Mouse (Mus musculus): ENCODE measurements around the gene Gpr87. TPM values are rescaled to one million over a fixed set of nuclear protein-coding genes. Genes with fewer than 3 reads are reported as not detected.
"Not testable (repeated sequence)": the region's sequence is repeated elsewhere in the genome, so short reads cannot be mapped to it uniquely, and the experiment has no call there.

The Gpr87 gene
- polyA plus RNA-seq, 1 experiment from 2014 or later: 0.31 TPM

- no peaks in the 10 kb centered on the region for H3K36me3 ChIP-seq (replicated peaks)
- no peak for DNase-seq (ENCODE audit: low spot score)
- H3K4me3 ChIP-seq: no peak overlapping the region
- H3K27me3 ChIP-seq (replicated peaks; ENCODE audit: low read depth, poor library complexity, severe bottlenecking): no peaks in the 10 kb centered on the region
- no peak overlapping the region for H3K27ac ChIP-seq (replicated peaks)
- H3K4me1 ChIP-seq: no peaks in the 10 kb centered on the region
- H3K9me3 ChIP-seq: no peaks in the 10 kb centered on the region
These were observed 45.3 kb downstream of the Gpr87 start for GRCm38 (mm10) chr3:59149646-59150045.

GRCm38 (mm10) chr3:59145194-59145593, 49.7 kb downstream of the Gpr87 start:
- H3K36me3 ChIP-seq (replicated peaks): no peaks in the 10 kb centered on the region
- no peak overlapping the region for H3K27ac ChIP-seq (replicated peaks)
- H3K27me3 ChIP-seq (replicated peaks; ENCODE audit: low read depth, poor library complexity, severe bottlenecking): no peaks in the 10 kb centered on the region
- 0 out of 2 replicates have a peak, but pooled peaks cover 3% of the 10 kb centered on the region for H3K4me1 ChIP-seq
- no peak for DNase-seq (ENCODE audit: low spot score)
- WGBS: 73% methylated on average over 5 of the region's 5 CpGs
- H3K9me3 ChIP-seq: no peaks in the 10 kb centered on the region
- H3K4me3 ChIP-seq: no peak overlapping the region

GRCm38 (mm10) chr3:59141507-59142305, 53.2 kb downstream of the Gpr87 start:
- 76% methylated on average over 8 of the region's 8 CpGs for WGBS
- H3K36me3 ChIP-seq (replicated peaks): no peaks in the 10 kb centered on the region
- no peaks in the 10 kb centered on the region for H3K27me3 ChIP-seq (replicated peaks; ENCODE audit: low read depth, poor library complexity, severe bottlenecking)
- H3K4me1 ChIP-seq: 0 out of 2 replicates have a peak, but pooled peaks cover 3% of the 10 kb centered on the region
- no peak for DNase-seq (ENCODE audit: low spot score)
- no peak overlapping the region for H3K27ac ChIP-seq (replicated peaks)
- no peaks in the 10 kb centered on the region for H3K9me3 ChIP-seq
- no peak overlapping the region for H3K4me3 ChIP-seq

GRCm38 (mm10) chr3:59140941-59141340, 54.0 kb downstream of the Gpr87 start:
- not testable (repeated sequence) for H3K27ac ChIP-seq (replicated peaks); H3K9me3 ChIP-seq; H3K4me3 ChIP-seq; DNase-seq (ENCODE audit: low spot score); H3K27me3 ChIP-seq (replicated peaks; ENCODE audit: low read depth, poor library complexity, severe bottlenecking); H3K36me3 ChIP-seq (replicated peaks); H3K4me1 ChIP-seq
- WGBS: 94% methylated on average over 4 of the region's 4 CpGs

GRCm38 (mm10) chr3:59140115-59140514, 54.8 kb downstream of the Gpr87 start:
- Histone ChIP-seq H3K27me3 (replicated peaks; ENCODE audit: low read depth, poor library complexity, severe bottlenecking) (no peaks in the 10 kb centered on the region), H3K36me3 (replicated peaks) (no peaks in the 10 kb centered on the region), H3K4me3 (no peak overlapping the region), H3K9me3 (no peaks in the 10 kb centered on the region), H3K4me1 (0 out of 2 replicates have a peak, but pooled peaks cover 3% of the 10 kb centered on the region), H3K27ac (replicated peaks) (no peak overlapping the region)
- no peak for DNase-seq (ENCODE audit: low spot score)
- 71% methylated on average over 2 of the region's 2 CpGs for WGBS

- DNase-seq (ENCODE audit: low spot score): no peak
- no peaks in the 10 kb centered on the region for H3K27me3 ChIP-seq (replicated peaks; ENCODE audit: low read depth, poor library complexity, severe bottlenecking)
- no peaks in the 10 kb centered on the region for H3K9me3 ChIP-seq
- H3K4me1 ChIP-seq: 0 out of 2 replicates have a peak, but pooled peaks cover 3% of the 10 kb centered on the region
- no peaks in the 10 kb centered on the region for H3K36me3 ChIP-seq (replicated peaks)
- H3K4me3 ChIP-seq: no peak overlapping the region
- no peak overlapping the region for H3K27ac ChIP-seq (replicated peaks)
These were observed 55.3 kb downstream of the Gpr87 start for GRCm38 (mm10) chr3:59139651-59140051.

GRCm38 (mm10) chr3:59138946-59139468, 55.9 kb downstream of the Gpr87 start:
- Histone ChIP-seq H3K36me3 (replicated peaks) (no peaks in the 10 kb centered on the region), H3K9me3 (no peaks in the 10 kb centered on the region), H3K27me3 (replicated peaks; ENCODE audit: low read depth, poor library complexity, severe bottlenecking) (no peaks in the 10 kb centered on the region), H3K27ac (replicated peaks) (no peak overlapping the region), H3K4me3 (no peak overlapping the region), H3K4me1 (0 out of 2 replicates have a peak, but pooled peaks cover 3% of the 10 kb centered on the region)
- DNase-seq (ENCODE audit: low spot score): no peak
- WGBS: 84% methylated on average over 12 of the region's 12 CpGs

- no peaks in the 10 kb centered on the region for H3K9me3 ChIP-seq
- WGBS: 77% methylated on average over 5 of the region's 5 CpGs
- H3K36me3 ChIP-seq (replicated peaks): no peaks in the 10 kb centered on the region
- H3K27me3 ChIP-seq (replicated peaks; ENCODE audit: low read depth, poor library complexity, severe bottlenecking): no peaks in the 10 kb centered on the region
- no peaks in the 10 kb centered on the region for H3K4me1 ChIP-seq
- DNase-seq (ENCODE audit: low spot score): no peak
- no peak overlapping the region for H3K27ac ChIP-seq (replicated peaks)
- H3K4me3 ChIP-seq: no peak overlapping the region
These were observed 58.8 kb downstream of the Gpr87 start for GRCm38 (mm10) chr3:59135911-59136653.

GRCm38 (mm10) chr3:59133189-59133588, 61.7 kb downstream of the Gpr87 start:
- Histone ChIP-seq H3K4me3 (no peak overlapping the region), H3K9me3 (no peaks in the 10 kb centered on the region), H3K27ac (replicated peaks) (no peak overlapping the region), H3K27me3 (replicated peaks; ENCODE audit: low read depth, poor library complexity, severe bottlenecking) (no peaks in the 10 kb centered on the region), H3K36me3 (replicated peaks) (no peaks in the 10 kb centered on the region), H3K4me1 (no peaks in the 10 kb centered on the region)
- 85% methylated on average over 5 of the region's 5 CpGs for WGBS
- no peak for DNase-seq (ENCODE audit: low spot score)

GRCm38 (mm10) chr3:59131966-59132365, 62.9 kb downstream of the Gpr87 start:
- Histone ChIP-seq H3K27ac (replicated peaks) (no peak overlapping the region), H3K27me3 (replicated peaks; ENCODE audit: low read depth, poor library complexity, severe bottlenecking) (no peaks in the 10 kb centered on the region), H3K4me3 (no peak overlapping the region), H3K9me3 (no peaks in the 10 kb centered on the region), H3K36me3 (replicated peaks) (no peaks in the 10 kb centered on the region), H3K4me1 (no peaks in the 10 kb centered on the region)
- WGBS: 89% methylated on average over 4 of the region's 4 CpGs
- no peak for DNase-seq (ENCODE audit: low spot score)

GRCm38 (mm10) chr3:59131081-59131480, 63.8 kb downstream of the Gpr87 start:
- WGBS: 79% methylated on average over 4 of the region's 4 CpGs
- no peaks in the 10 kb centered on the region for H3K27me3 ChIP-seq (replicated peaks; ENCODE audit: low read depth, poor library complexity, severe bottlenecking)

GRCm38 (mm10) chr3:59130431-59130830, 64.5 kb downstream of the Gpr87 start:
- no peak overlapping the region for H3K4me3 ChIP-seq
- H3K4me1 ChIP-seq: peaks cover 8% of the 10 kb centered on the region; the same call in 1 of the 2 replicates
- 52% methylated on average over 8 of the region's 8 CpGs for WGBS
- no peaks in the 10 kb centered on the region for H3K27me3 ChIP-seq (replicated peaks; ENCODE audit: low read depth, poor library complexity, severe bottlenecking)
- no peaks in the 10 kb centered on the region for H3K9me3 ChIP-seq
- DNase-seq (ENCODE audit: low spot score): peak; percentile 19
- H3K27ac ChIP-seq (replicated peaks): no peak overlapping the region
- H3K36me3 ChIP-seq (replicated peaks): no peaks in the 10 kb centered on the region

More at GRCm38 (mm10) chr3:59131081-59131480, 63.8 kb downstream of the Gpr87 start:
- Histone ChIP-seq H3K4me3 (no peak overlapping the region), H3K9me3 (no peaks in the 10 kb centered on the region), H3K27ac (replicated peaks) (no peak overlapping the region), H3K36me3 (replicated peaks) (no peaks in the 10 kb centered on the region), H3K4me1 (0 out of 2 replicates have a peak, but pooled peaks cover 1% of the 10 kb centered on the region)
- no peak for DNase-seq (ENCODE audit: low spot score)
